Mouse (Mus musculus): Measurements from ENCODE around the gene 2410004B18Rik.
"Not testable (repeated sequence)": the region's sequence is repeated elsewhere in the genome, so short reads cannot be mapped to it uniquely, and the experiment has no call there.

The 2410004B18Rik gene

GRCm38 (mm10) chr3:145946654-145947053, 8.8 kb downstream of the 2410004B18Rik start:
- H3K27me3 ChIP-seq (ENCODE audit: control insufficient read depth, insufficient read depth, low read length, poor library complexity, severe bottlenecking): no peaks in the 10 kb centered on the region
- DNase-seq (ENCODE audit: low read depth, low spot score): no peak
- H3K36me3 ChIP-seq (ENCODE audit: control insufficient read depth, insufficient read depth, low read length, poor library complexity, severe bottlenecking): peaks cover 4% of the 10 kb centered on the region

DNA sequence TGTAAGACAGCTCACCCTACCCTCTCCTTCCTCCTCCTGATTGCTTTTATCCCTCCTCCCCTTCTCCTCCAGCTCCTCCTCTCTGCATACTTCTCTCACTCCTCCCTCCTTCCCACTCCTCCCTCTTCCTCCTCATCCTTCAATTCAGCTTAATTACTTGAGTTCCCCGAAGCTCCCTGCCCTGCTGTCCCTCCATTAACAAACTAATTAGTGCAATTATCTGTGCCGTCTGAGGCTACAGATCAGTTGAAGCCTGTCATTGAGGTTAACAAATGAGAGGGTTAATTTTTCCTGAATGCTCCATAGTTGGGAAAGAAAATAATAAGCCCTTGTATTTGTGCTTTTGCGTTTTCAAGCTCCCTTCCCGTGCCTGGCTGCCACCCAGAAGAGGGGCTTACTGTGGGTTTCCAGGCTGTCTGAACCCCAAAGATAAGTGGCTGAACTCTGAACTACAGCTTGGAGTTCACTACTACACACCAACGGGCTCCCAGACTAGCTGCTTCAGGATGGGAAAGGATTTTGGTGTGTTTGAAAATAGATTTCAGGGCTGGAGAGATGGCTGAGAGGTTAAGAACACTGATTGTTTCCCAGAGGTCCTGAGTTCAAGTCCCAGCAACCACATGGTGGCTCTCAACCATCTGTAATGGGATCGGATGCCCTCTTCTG, 9.9 kb downstream of the 2410004B18Rik start:
- H3K36me3 ChIP-seq (ENCODE audit: control insufficient read depth, insufficient read depth, low read length, poor library complexity, severe bottlenecking): peaks cover 3% of the 10 kb centered on the region
- H3K27me3 ChIP-seq (ENCODE audit: control insufficient read depth, insufficient read depth, low read length, poor library complexity, severe bottlenecking): no peaks in the 10 kb centered on the region
- DNase-seq (ENCODE audit: low read depth, low spot score): no peak

- H3K27me3 ChIP-seq (ENCODE audit: control insufficient read depth, insufficient read depth, low read length, poor library complexity, severe bottlenecking): no peaks in the 10 kb centered on the region
- peak; percentile 52 for DNase-seq (ENCODE audit: low read depth, low spot score)
- H3K36me3 ChIP-seq (ENCODE audit: control insufficient read depth, insufficient read depth, low read length, poor library complexity, severe bottlenecking): peaks cover 2% of the 10 kb centered on the region; the same call in 1 of the 2 replicates
These were observed 12.4 kb downstream of the 2410004B18Rik start for GRCm38 (mm10) chr3:145950034-145950814.

DNA sequence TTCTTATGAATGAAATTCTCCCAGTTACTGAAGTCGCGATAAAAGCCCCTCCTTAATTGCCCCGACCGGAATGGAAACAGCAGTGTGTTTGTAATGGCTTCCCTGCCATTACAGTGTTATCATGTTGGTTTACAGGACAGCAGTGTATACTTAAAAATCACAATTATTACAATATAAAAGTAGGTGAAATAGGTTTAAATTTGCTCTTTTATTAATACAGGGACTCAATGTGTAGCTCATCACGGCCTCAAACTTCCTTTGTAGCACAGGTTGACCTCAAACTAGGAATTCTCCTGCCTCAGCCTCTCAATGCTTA, 13.0 kb downstream of the 2410004B18Rik start:
- DNase-seq (ENCODE audit: low read depth, low spot score): no peak
- H3K27me3 ChIP-seq (ENCODE audit: control insufficient read depth, insufficient read depth, low read length, poor library complexity, severe bottlenecking): no peaks in the 10 kb centered on the region
- H3K36me3 ChIP-seq (ENCODE audit: control insufficient read depth, insufficient read depth, low read length, poor library complexity, severe bottlenecking): no peaks in the 10 kb centered on the region

DNA sequence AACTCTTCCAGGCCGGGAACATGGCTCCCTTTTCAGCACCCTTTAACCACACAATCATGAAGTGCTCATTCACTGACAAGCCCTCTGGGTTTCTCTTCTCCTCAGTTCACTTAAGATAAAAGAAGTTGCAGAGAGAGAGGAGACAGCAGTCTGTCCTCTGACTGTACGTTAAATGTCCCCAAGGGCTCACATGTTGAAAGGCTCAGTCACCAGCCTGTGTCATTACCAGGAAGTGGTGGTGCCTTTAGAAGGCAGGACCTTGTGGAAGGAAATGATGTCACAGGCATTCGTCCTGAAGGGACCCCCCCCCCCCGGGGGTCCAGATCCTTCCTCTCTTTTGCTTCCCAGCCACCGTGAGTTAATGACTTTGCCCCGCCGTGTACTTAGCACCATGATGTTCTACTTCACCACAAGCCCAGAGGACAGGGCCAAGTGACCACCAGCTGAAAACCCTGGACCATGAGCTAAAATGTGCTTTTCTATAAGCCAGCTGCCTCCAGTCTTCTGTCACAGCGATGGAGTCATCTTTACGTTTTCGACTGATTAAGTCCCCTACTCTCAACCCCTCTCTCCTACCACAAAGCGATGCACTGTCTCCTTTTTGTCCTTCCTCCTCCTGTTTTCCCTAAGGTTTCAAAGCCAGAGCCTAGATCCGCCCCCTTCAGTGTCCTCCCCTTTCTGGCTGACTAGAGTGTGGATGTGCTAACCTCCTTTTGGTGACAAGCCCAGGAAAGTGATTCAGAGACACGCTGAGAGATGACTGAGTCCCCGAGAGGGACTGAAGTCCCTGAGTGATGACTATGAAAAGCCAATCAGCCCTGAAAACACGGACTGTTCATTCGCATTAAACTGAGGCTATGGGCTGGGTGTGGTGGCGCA, 13.7 kb downstream of the 2410004B18Rik start:
- peak; percentile 67 for DNase-seq (ENCODE audit: low read depth, low spot score)
- no peaks in the 10 kb centered on the region for H3K36me3 ChIP-seq (ENCODE audit: control insufficient read depth, insufficient read depth, low read length, poor library complexity, severe bottlenecking)

DNA sequence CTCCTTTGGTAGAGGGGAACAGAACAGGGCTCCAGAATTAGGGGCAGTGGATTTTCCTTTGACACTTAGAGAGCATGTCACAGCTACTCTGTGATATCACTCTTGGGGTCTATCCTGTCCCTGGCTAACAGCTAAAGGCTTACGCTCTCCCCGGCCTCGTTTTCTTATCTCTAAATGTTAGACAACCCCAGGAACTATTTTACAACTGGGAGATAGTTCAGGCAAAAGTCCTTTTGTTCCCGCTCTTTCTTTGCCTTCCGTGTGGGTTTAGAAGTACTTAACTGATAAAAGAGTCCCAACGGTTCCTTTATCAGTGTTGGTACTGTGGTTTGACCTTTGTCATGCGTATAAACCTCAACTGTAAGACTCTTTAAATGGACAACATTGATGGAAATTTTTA, 15.1 kb downstream of the 2410004B18Rik start:
- Histone ChIP-seq H3K27me3 (ENCODE audit: control insufficient read depth, insufficient read depth, low read length, poor library complexity, severe bottlenecking) (no peaks in the 10 kb centered on the region), H3K36me3 (ENCODE audit: control insufficient read depth, insufficient read depth, low read length, poor library complexity, severe bottlenecking) (no peaks in the 10 kb centered on the region)
- DNase-seq (ENCODE audit: low read depth, low spot score): no peak

More for the DNA sequence above, 13.7 kb downstream of the 2410004B18Rik start:
- no peaks in the 10 kb centered on the region for H3K27me3 ChIP-seq (ENCODE audit: control insufficient read depth, insufficient read depth, low read length, poor library complexity, severe bottlenecking)

GRCm38 (mm10) chr3:145953411-145953810, 15.6 kb downstream of the 2410004B18Rik start:
- DNase-seq (ENCODE audit: low read depth, low spot score): no peak
- no peaks in the 10 kb centered on the region for H3K27me3 ChIP-seq (ENCODE audit: control insufficient read depth, insufficient read depth, low read length, poor library complexity, severe bottlenecking)
- H3K36me3 ChIP-seq (ENCODE audit: control insufficient read depth, insufficient read depth, low read length, poor library complexity, severe bottlenecking): no peaks in the 10 kb centered on the region

DNA sequence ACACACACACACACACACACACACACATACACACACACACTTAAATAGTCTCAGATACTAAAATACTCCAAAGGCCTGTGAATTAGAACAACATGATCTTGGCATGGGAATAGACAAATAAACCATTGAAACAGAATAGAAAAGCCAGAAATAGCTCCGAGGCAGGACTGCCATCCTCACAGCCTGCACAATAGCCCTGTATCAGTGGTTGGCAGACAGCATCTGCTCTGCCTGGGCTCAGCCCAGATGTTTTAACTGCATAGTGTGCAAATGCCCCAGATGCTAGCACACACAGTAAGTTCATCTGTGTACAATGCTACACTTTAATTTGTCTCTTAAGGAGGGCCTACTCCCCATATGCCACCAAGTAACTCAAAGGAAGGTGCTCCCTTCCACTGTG, 22.0 kb downstream of the 2410004B18Rik start:
- Histone ChIP-seq H3K36me3 (ENCODE audit: control insufficient read depth, insufficient read depth, low read length, poor library complexity, severe bottlenecking) (no peaks in the 10 kb centered on the region), H3K27me3 (ENCODE audit: control insufficient read depth, insufficient read depth, low read length, poor library complexity, severe bottlenecking) (no peaks in the 10 kb centered on the region)
- no peak for DNase-seq (ENCODE audit: low read depth, low spot score)

GRCm38 (mm10) chr3:145962411-145962810, 24.6 kb downstream of the 2410004B18Rik start:
- Histone ChIP-seq H3K27me3 (ENCODE audit: control insufficient read depth, insufficient read depth, low read length, poor library complexity, severe bottlenecking) (no peaks in the 10 kb centered on the region), H3K36me3 (ENCODE audit: control insufficient read depth, insufficient read depth, low read length, poor library complexity, severe bottlenecking) (no peaks in the 10 kb centered on the region)
- DNase-seq (ENCODE audit: low read depth, low spot score): no peak

DNA sequence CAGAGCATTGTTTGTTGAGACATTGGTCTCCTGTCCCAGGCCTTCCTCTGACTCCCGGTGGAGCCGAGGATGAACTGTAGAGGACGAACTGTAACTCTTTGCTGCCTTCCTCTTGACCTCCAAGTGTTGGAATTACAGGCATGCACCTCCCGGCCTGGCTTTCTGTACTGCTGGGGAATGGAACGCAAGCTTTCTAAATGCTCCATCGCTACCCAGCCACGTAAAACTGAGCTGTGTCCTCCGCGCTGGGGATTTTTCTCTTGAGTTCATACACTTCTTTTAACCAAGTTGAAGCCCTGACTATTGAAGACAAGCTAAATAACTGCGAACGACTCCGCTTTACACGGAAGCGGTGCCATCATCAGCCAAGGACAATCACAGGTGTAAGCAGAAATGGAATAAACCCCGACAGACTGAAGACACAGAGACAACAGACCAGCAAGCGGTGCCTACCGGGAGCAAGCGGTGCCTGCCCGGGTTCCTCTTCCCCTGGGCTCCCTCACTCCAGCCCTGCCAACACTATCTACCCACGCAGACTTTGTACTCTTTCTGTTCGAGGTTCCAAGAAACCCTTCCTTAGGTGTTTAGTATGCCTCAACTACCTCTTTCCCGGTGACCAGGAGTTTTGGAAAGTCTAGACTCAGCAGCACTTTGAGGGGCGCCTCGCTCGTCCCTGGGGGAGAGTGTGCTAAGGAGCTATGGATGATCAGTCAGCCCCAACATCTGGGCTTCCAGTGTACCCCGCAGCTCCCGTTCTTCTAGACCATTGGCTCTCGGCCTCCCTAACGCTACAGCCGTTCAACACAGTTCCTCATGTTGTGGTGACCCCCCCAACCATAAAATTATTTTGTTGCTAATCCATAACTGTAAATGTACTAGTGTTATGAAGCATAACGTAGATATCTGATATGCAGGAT, 25.5 kb downstream of the 2410004B18Rik start:
- H3K36me3 ChIP-seq (ENCODE audit: control insufficient read depth, insufficient read depth, low read length, poor library complexity, severe bottlenecking): no peaks in the 10 kb centered on the region
- no peaks in the 10 kb centered on the region for H3K27me3 ChIP-seq (ENCODE audit: control insufficient read depth, insufficient read depth, low read length, poor library complexity, severe bottlenecking)
- no peak for DNase-seq (ENCODE audit: low read depth, low spot score)

DNA sequence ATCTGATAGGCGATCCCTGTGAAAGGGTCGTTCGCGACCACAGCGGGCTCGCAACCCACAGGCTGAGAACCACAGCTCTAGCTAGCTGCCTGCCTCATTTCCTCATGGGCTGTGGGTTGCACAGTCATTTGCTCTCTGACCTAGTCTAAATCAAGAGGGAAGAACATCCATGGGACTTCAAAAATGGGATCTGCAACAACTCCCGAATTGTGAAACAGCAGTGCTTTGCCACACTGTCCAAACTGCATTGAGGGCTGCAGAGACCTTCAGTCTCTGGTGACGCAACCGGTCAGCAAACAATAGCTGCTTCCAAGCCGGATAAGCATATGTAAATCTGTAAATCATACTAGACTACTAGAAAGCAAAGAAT, 26.2 kb downstream of the 2410004B18Rik start:
- no peaks in the 10 kb centered on the region for H3K27me3 ChIP-seq (ENCODE audit: control insufficient read depth, insufficient read depth, low read length, poor library complexity, severe bottlenecking)
- no peak for DNase-seq (ENCODE audit: low read depth, low spot score)
- H3K36me3 ChIP-seq (ENCODE audit: control insufficient read depth, insufficient read depth, low read length, poor library complexity, severe bottlenecking): no peaks in the 10 kb centered on the region

GRCm38 (mm10) chr3:145964473-145964872, 26.7 kb downstream of the 2410004B18Rik start:
- Histone ChIP-seq H3K36me3 (ENCODE audit: control insufficient read depth, insufficient read depth, low read length, poor library complexity, severe bottlenecking) (no peaks in the 10 kb centered on the region), H3K27me3 (ENCODE audit: control insufficient read depth, insufficient read depth, low read length, poor library complexity, severe bottlenecking) (no peaks in the 10 kb centered on the region)
- DNase-seq (ENCODE audit: low read depth, low spot score): no peak

DNA sequence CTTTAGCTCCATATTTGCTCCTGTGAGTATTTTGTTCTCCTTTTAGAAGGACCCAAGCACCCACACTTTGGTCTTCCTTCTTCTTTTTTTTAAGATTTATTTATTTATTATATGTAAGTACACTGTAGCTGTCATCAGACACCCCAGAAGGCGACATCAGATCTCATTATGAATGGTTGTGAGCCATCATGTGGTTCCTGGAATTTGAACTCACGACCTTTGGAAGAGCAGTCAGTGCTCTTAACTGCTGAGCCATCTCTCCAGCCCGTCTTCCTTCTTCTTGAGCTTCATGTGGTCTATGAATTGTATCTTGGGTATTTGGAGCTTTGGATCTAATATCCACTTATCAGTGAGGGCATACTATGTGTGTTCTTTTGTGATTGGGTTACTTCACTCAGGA, 27.8 kb downstream of the 2410004B18Rik start:
- not testable (repeated sequence) for H3K27me3 ChIP-seq (ENCODE audit: control insufficient read depth, insufficient read depth, low read length, poor library complexity, severe bottlenecking); DNase-seq (ENCODE audit: low read depth, low spot score); H3K36me3 ChIP-seq (ENCODE audit: control insufficient read depth, insufficient read depth, low read length, poor library complexity, severe bottlenecking)

DNA sequence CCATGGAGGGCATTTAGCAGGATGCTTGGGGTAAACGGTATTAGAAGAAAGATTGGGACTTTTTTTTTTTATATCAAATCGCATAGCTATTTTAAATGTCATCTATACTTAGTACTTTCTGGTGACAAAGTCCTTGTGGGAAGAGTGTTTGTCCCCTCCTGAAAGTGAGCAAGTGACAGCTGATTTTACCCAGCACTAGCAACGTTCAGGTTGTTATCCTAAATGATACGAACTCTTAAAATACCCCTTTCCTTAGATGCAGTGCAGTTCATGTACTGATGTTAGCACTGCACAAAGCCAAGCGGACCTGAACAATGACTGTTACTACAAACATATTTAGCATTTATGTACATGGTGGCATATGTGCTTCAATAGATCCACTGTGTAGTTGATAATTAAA, 29.0 kb downstream of the 2410004B18Rik start:
- no peak for DNase-seq (ENCODE audit: low read depth, low spot score)
- H3K36me3 ChIP-seq (ENCODE audit: control insufficient read depth, insufficient read depth, low read length, poor library complexity, severe bottlenecking): no peaks in the 10 kb centered on the region
- no peaks in the 10 kb centered on the region for H3K27me3 ChIP-seq (ENCODE audit: control insufficient read depth, insufficient read depth, low read length, poor library complexity, severe bottlenecking)

Data from splenic B cell, adult 2 months (primary cell).